Mouse (Mus musculus) CH12.LX (cell line): ENCODE measurements around the gene Kcnip4. TPM values are rescaled to one million over a fixed set of nuclear protein-coding genes. Genes with fewer than 3 reads are reported as not detected.

Source experiments
- DNase-seq: peaks from one replicate; pipeline ENCODE4 v3.0.0-alpha.2; 2013; ENCODE audit errors: extremely low read depth
- H3K27ac ChIP-seq: 2 replicates; pipeline ENCODE4 v1.5.1; 2012; ENCODE audit warnings: low read depth, mild to moderate bottlenecking, control low read depth, moderate library complexity; ENCODE audit not compliant: insufficient read depth
- H3K27me3 ChIP-seq: replicated peaks from 2 replicates; pipeline ENCODE3; 2012; ENCODE audit warnings: inconsistent platforms
- H3K36me3 ChIP-seq, 2 experiments: replicated peaks in 1 of 2; 2 replicates each; pipeline versions ENCODE3 to v1.6.1; 2012; ENCODE audit warnings: inconsistent platforms in 1 of 2, low read length in 1 of 2, mild to moderate bottlenecking in 1 of 2, mixed read lengths in 1 of 2, moderate library complexity in 1 of 2; ENCODE audit not compliant: control insufficient read depth in 1 of 2, insufficient read depth in 1 of 2
- H3K4me1 ChIP-seq, 2 experiments: 2 replicates each; pipeline ENCODE4 v1.6.1; 2012; ENCODE audit warnings: inconsistent platforms in 1 of 2, moderate library complexity in 1 of 2; ENCODE audit not compliant: insufficient read depth in 2 of 2, control insufficient read depth in 1 of 2
- H3K4me2 ChIP-seq: 2 replicates; pipeline ENCODE4 v1.6.1; 2012; ENCODE audit warnings: low read depth, mild to moderate bottlenecking, control low read depth; ENCODE audit not compliant: poor library complexity, insufficient read depth, severe bottlenecking
- H3K4me3 ChIP-seq, 3 experiments: fragments of 150-350 bp in 1 of 3; sonication (generic) in 1 of 3; replicated peaks in 1 of 3; 2 replicates each; pipeline versions ENCODE3 to v1.5.1; 2011 to 2012; ENCODE audit warnings: low read depth in 2 of 3, low read length in 2 of 3, mild to moderate bottlenecking in 2 of 3, moderate library complexity in 2 of 3, control low read depth in 1 of 3, improper control_type of control experiment in 1 of 3, inconsistent platforms in 1 of 3, mixed read lengths in 1 of 3; ENCODE audit not compliant: poor library complexity in 1 of 3
- H3K79me2 ChIP-seq: replicated peaks from 2 replicates; pipeline ENCODE4 v1.6.1; 2012; ENCODE audit warnings: mild to moderate bottlenecking, moderate library complexity; ENCODE audit not compliant: control insufficient read depth, poor library complexity, insufficient read depth, severe bottlenecking; ENCODE audit errors: extremely low read depth
- H3K9ac ChIP-seq: 2 replicates; pipeline ENCODE4 v1.6.1; 2012; ENCODE audit warnings: low read depth, mild to moderate bottlenecking, control low read depth, moderate library complexity; ENCODE audit not compliant: insufficient read depth
- H3K9me3 ChIP-seq: replicated peaks from 2 replicates; pipeline ENCODE3; 2012; ENCODE audit warnings: low read length, inconsistent platforms, mixed read lengths
- BHLHE40 ChIP-seq: IDR thresholded peaks from 2 replicates; pipeline ENCODE4 v1.6.1; 2011; ENCODE audit warnings: mild to moderate bottlenecking, low read depth, low read length, improper control_type of control experiment
- CTCF ChIP-seq, 2 experiments: IDR thresholded peaks in 1 of 2; conservative IDR thresholded peaks in 1 of 2; 2 replicates each; pipeline ENCODE4 v1.5.1; 2011 to 2012; ENCODE audit warnings: low read depth in 2 of 2, low read length in 2 of 2, improper control_type of control experiment in 1 of 2, inconsistent platforms in 1 of 2, mild to moderate bottlenecking in 1 of 2, moderate library complexity in 1 of 2
- E2F4 ChIP-seq: IDR thresholded peaks from 2 replicates; pipeline ENCODE4 v1.6.1; 2011; ENCODE audit warnings: low read depth, low read length, improper control_type of control experiment; ENCODE audit not compliant: insufficient replicate concordance
- ETS1 ChIP-seq: conservative IDR thresholded peaks from 2 replicates; pipeline ENCODE4 v1.6.1; 2012; ENCODE audit warnings: low read depth, mild to moderate bottlenecking, inconsistent platforms, low read length, improper control_type of control experiment, moderate library complexity
- GABPA ChIP-seq: IDR thresholded peaks from 2 replicates; pipeline ENCODE4 v1.6.1; 2012; ENCODE audit warnings: low read depth, low read length, improper control_type of control experiment, inconsistent platforms; ENCODE audit not compliant: insufficient replicate concordance
- HCFC1 ChIP-seq: IDR thresholded peaks from 2 replicates; pipeline ENCODE4 v1.6.1; 2012; ENCODE audit warnings: low read depth, mild to moderate bottlenecking, inconsistent platforms, low read length, improper control_type of control experiment
- IRF4 ChIP-seq: IDR thresholded peaks from 2 replicates; pipeline ENCODE4 v1.6.1; 2014; ENCODE audit warnings: low read depth, mild to moderate bottlenecking, inconsistent platforms, low read length, improper control_type of control experiment
- JUN ChIP-seq: IDR thresholded peaks from 2 replicates; pipeline ENCODE4 v1.6.1; 2011; ENCODE audit warnings: low read depth, mild to moderate bottlenecking, low read length, improper control_type of control experiment, moderate library complexity; ENCODE audit not compliant: insufficient read depth
- KAT2A ChIP-seq: IDR thresholded peaks from 2 replicates; pipeline ENCODE4 v1.6.1; 2012; ENCODE audit warnings: low read length, improper control_type of control experiment, inconsistent platforms; ENCODE audit not compliant: insufficient replicate concordance
- MAFK ChIP-seq: IDR thresholded peaks from 2 replicates; pipeline ENCODE4 v1.6.1; 2011; ENCODE audit warnings: low read length, improper control_type of control experiment; ENCODE audit not compliant: insufficient replicate concordance
- MAX ChIP-seq: IDR thresholded peaks from 2 replicates; pipeline ENCODE4 v1.6.1; 2011; ENCODE audit warnings: low read length, improper control_type of control experiment
- MAZ ChIP-seq: IDR thresholded peaks from 2 replicates; pipeline ENCODE4 v1.6.1; 2012; ENCODE audit warnings: low read depth, mild to moderate bottlenecking, inconsistent platforms, low read length, improper control_type of control experiment, moderate library complexity
- MYC ChIP-seq: IDR thresholded peaks from 2 replicates; pipeline ENCODE4 v1.6.1; 2011; ENCODE audit warnings: low read depth, mild to moderate bottlenecking, improper control_type of control experiment, low read length
- NELFE ChIP-seq: IDR thresholded peaks from 2 replicates; pipeline ENCODE4 v1.6.1; 2011; ENCODE audit warnings: low read depth, low read length, improper control_type of control experiment
- NRF1 ChIP-seq: IDR thresholded peaks from 2 replicates; pipeline ENCODE4 v1.6.1; 2014; ENCODE audit warnings: low read depth, mild to moderate bottlenecking, inconsistent platforms, low read length, improper control_type of control experiment, moderate library complexity
- POLR2A ChIP-seq: IDR thresholded peaks from 2 replicates; pipeline ENCODE4 v1.6.1; 2011; ENCODE audit warnings: low read depth, mild to moderate bottlenecking, improper control_type of control experiment, low read length
- POLR2AphosphoS2 ChIP-seq: IDR thresholded peaks from 2 replicates; pipeline ENCODE4 v1.6.1; 2011; ENCODE audit warnings: low read depth, low read length, improper control_type of control experiment
- RAD21 ChIP-seq: IDR thresholded peaks from 2 replicates; pipeline ENCODE4 v1.6.1; 2011; ENCODE audit warnings: low read depth, mild to moderate bottlenecking, low read length, improper control_type of control experiment, moderate library complexity
- SIN3A ChIP-seq: IDR thresholded peaks from 2 replicates; pipeline ENCODE4 v1.6.1; 2012; ENCODE audit warnings: low read length, improper control_type of control experiment, inconsistent platforms
- TBP ChIP-seq: conservative IDR thresholded peaks from 2 replicates; pipeline ENCODE4 v1.6.1; 2011; ENCODE audit warnings: low read depth, low read length, improper control_type of control experiment
- UBTF ChIP-seq: IDR thresholded peaks from 2 replicates; pipeline ENCODE4 v1.6.1; 2012; ENCODE audit warnings: low read depth, mild to moderate bottlenecking, inconsistent platforms, low read length, improper control_type of control experiment, moderate library complexity
- ZC3H11A ChIP-seq: IDR thresholded peaks from 2 replicates; pipeline ENCODE4 v1.6.1; 2012; ENCODE audit warnings: low read depth, mild to moderate bottlenecking, inconsistent platforms, low read length, improper control_type of control experiment
- ZNF384 ChIP-seq: IDR thresholded peaks from 2 replicates; pipeline ENCODE4 v1.6.1; 2012; ENCODE audit warnings: low read depth, low read length, improper control_type of control experiment, inconsistent platforms
- dilution Hi-C: fragments of 300-500 bp; cut with MboI; formaldehyde crosslinking; loops from 2 replicates; pipeline ENCODE4 v1.14.3; 2020; ENCODE audit warnings: low sequenced_read_pairs; ENCODE audit not compliant: extremely low pct_unique_long_range_greater_than_20kb, extremely low pct_ligation_motif_present
- in situ Hi-C: fragments of 300-500 bp; cut with MboI; formaldehyde crosslinking; loops from 3 replicates; pipeline ENCODE4 v1.14.3; 2019; ENCODE audit warnings: low sequenced_read_pairs, low pct_ligation_motif_present, low pct_unique_long_range_greater_than_20kb, mixed read lengths
- polyA plus RNA-seq: library from polyadenylated mRNA; unstranded; fragments of >175 nt; gene quantifications from 2 replicates; pipeline ENCODE4 v1.2.1, GENCODE M21; 2012; ENCODE audit warnings: low read depth; ENCODE audit not compliant: insufficient read length
- total RNA-seq, 2 experiments: library from RNA; depleted of rRNA; stranded (reverse); fragments of 300-350 nt in 1 of 2; fragments of >200 nt in 1 of 2; gene quantifications; 2 replicates each; pipeline ENCODE4 v1.2.3; 2012 to 2014

Kcnip4 gene
- total and polyA plus RNA-seq, 3 experiments: 0.80 TPM; not detected in 2

DNA sequence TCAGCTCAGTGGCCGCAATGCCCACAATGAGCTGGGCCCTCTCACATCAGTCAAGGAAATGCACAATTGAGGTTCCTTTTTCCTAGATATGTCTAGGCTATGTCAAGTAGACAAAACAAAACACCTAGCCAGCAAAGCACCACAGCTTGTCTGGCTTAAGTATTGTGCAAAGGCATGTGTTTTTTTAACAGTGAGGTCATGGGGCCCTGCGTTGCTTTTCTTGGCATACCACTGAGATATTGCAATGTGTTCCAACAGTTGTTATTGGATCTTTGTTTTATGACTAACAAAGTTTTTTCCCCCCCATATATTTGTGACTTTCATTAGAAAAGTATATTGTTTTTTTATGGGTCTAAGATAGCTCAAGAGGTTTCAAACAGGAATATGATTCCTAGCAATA, 1105.0 kb downstream of the Kcnip4 start:
- H3K36me3 ChIP-seq: peaks cover 0 to 4% of the 10 kb centered on the region in 2 experiments
- no peaks in the 10 kb centered on the region for H3K79me2 ChIP-seq
- H3K4me3 ChIP-seq: no peak overlapping the region
- H3K4me2 ChIP-seq: no peak overlapping the region
- H3K27ac ChIP-seq: no peak overlapping the region
- H3K9ac ChIP-seq: no peak overlapping the region
- in situ Hi-C loops: no loop called here
- TF ChIP-seq IRF4 (no peak), ZNF384 (no peak), E2F4 (no peak), ZC3H11A (no peak), HCFC1 (no peak), MAZ (no peak), MAX (no peak), NELFE (no peak)
- H3K27me3 ChIP-seq: no peaks in the 10 kb centered on the region
- peaks cover 0 to 12% of the 10 kb centered on the region in 2 experiments; a peak in 2 of 4 replicates for H3K4me1 ChIP-seq
- dilution Hi-C loops: no loop called here
- DNase-seq: no peak
- no peaks in the 10 kb centered on the region for H3K9me3 ChIP-seq

- Histone ChIP-seq H3K27ac (no peak overlapping the region), H3K79me2 (no peaks in the 10 kb centered on the region), H3K9ac (no peak overlapping the region), H3K36me3 (peaks cover 0 to 27% of the 10 kb centered on the region in 2 experiments), H3K4me3 (no peak overlapping the region), H3K4me2 (no peak overlapping the region), H3K9me3 (no peaks in the 10 kb centered on the region), H3K27me3 (no peaks in the 10 kb centered on the region), H3K4me1 (no peaks in the 10 kb centered on the region)
- dilution Hi-C loops (no loop called here), in situ Hi-C loops (no loop called here)
- no peak for DNase-seq
- TF ChIP-seq MYC: no peak
- TF ChIP-seq POLR2A: no peak
- TF ChIP-seq GABPA: no peak
- no peak for TF ChIP-seq BHLHE40
- TF ChIP-seq NRF1: no peak
- no peak for TF ChIP-seq MAFK
- no peak for TF ChIP-seq ETS1
- TF ChIP-seq UBTF: no peak
- TF ChIP-seq MAZ: no peak
- TF ChIP-seq POLR2AphosphoS2: no peak
- TF ChIP-seq CTCF (conservative IDR thresholded peaks at IDR 0.05 in 1 of 2, IDR thresholded peaks at IDR 0.05 in 1 of 2; ENCODE audit: low read depth in 2 of 2, low read length in 2 of 2): no peak
- TF ChIP-seq RAD21: no peak
- no peak for TF ChIP-seq JUN
- TF ChIP-seq TBP: no peak
- no peak for TF ChIP-seq SIN3A
- no peak for TF ChIP-seq KAT2A
Measured at GRCm38 (mm10) chr5:48412261-48412660, 1112.4 kb downstream of the Kcnip4 start.
